Mouse (Mus musculus): ENCODE measurements around the gene Fbxo28.

DNA sequence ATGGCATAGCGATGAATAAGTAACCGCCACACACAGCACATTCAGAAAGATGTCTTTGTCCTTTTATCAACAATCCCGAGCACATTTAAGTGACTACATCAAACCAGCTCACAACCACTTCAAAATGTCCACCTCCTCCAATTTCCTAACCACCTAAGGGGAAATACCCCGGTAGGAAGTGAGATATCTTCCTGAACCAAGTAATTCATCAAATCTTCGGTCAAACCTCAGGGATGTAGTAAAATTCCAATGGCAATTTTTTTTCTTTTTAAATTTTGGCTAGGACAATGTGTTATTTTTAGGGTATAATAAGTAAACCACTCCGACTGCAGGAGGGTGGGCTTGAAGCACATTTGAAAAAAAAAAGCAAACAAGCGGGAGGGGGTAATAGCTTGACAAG, 1.1 kb downstream of the Fbxo28 start:
- no peak for TF ChIP-seq CTCF (IDR thresholded peaks at IDR 0.05; ENCODE audit: extremely low read depth, insufficient read depth, insufficient read length, insufficient replicate concordance)
- no peak for TF ChIP-seq POLR2A (IDR thresholded peaks at IDR 0.05; ENCODE audit: low read depth, low read length)
